Mouse (Mus musculus): Measurements from ENCODE around the gene Arhgef17. TPM values are rescaled to one million over a fixed set of nuclear protein-coding genes. Genes with fewer than 3 reads are reported as not detected.
A peak's percentile ranks its signal among the peaks of the same experiment; 100 is the strongest.

Gene Arhgef17
- total RNA-seq, 2 experiments from 2014 or later = not detected

DNA sequence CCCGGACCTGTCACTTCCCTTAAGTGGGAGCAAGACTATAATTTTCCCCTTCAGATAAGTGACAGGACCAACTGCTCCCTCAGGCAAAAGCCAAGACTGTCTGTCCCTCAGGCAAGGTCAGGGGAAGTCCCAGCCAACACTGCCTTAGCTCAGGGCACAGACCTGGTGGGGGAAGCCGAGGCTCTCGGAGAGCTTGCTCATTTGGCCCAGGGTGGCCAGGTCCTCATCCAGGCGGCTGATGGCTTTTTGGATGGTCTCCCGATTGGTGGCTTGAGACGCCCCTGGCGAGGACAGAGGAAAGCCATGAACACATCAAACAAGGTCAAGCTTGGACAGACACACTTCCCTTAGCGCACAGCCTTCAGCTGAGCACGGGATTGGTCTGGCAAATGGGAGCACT is 50.4 kb downstream of the Arhgef17 start:
- ATAC-seq (replicated peaks; ENCODE audit: poor library complexity, severe bottlenecking) = no peak

DNA sequence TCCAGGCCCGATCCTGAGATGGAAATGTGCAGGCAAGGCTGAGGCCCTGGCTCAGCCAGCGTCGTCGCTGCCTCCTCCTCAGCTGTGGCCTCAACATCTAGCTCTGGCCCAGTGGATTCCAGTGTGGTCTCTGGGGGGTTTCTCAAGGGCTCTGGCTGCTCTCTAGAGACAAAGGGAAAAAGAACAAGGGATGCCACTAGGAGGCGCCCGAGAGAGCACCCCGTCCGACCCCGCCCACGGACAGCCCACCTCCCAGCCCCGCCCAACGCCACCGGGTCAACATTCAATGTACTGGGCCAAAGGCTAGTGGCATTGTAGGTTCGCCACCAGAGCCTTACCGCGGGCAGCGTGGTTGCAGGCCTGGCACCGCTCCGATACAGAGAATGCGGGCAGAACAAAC is 52.3 kb downstream of the Arhgef17 start:
- peak; percentile 89 for ATAC-seq (replicated peaks; ENCODE audit: poor library complexity, severe bottlenecking)

DNA sequence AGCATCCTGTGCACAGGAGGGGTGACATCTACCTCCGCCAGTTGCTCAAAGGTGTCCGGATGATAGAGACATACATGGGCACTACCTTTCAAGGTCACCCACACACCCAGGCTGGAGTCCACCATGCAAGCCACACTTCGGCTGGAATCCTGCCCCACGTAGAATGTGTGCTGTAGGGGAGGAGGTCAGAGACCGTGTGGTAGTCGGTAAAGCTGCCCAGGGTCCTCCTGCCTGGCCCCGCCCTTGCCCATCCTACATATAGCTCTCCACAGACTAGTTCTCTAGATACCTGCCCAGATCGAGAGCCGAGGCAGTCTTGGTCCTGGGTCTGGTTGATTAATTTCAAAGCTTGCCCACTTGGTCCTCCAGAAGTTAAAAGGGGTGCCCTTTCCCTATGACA is 55.1 kb downstream of the Arhgef17 start:
- no peak for ATAC-seq (replicated peaks; ENCODE audit: poor library complexity, severe bottlenecking)

DNA sequence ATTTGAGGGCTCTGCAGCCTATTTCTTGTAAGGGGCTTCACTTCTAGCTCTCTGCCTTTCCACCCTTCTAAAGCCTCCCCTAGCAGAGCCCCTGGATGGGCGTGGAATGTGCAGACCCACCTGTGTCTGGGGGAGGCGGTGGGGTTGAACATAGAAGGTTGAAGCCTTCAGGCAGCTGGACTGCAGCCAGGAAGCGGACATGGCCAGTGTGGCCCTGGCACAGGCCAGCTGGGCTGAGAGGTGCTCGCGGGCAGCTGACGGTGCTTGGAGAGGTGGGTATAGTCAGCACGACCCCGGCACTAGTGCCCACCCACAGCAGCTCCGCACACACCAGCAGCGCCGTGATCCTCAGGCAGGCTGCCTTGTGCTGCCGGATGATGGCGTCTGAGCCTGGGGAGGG is 55.6 kb downstream of the Arhgef17 start:
- ATAC-seq (replicated peaks; ENCODE audit: poor library complexity, severe bottlenecking) = no peak

DNA sequence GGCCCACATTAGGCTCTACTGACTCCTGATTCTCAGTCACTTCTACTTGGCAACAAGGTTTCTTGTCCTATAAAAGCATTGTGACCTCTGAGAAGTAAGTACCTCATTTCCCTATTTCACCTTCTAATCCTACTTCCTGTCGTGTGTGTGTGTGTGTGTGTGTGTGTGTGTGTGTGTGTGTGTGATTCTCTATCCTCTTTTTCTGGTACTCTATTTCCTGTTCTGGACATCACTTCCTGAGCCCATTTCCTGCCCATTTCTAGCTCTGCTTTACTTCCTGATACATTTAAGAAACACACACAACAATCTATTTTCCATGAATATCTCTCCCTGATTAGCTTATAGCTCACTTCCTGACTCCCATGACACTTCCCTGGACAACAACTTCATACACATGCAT is 56.1 kb downstream of the Arhgef17 start:
- peak; percentile 45; the same call in 1 of the 2 replicates for ATAC-seq (replicated peaks; ENCODE audit: poor library complexity, severe bottlenecking)

DNA sequence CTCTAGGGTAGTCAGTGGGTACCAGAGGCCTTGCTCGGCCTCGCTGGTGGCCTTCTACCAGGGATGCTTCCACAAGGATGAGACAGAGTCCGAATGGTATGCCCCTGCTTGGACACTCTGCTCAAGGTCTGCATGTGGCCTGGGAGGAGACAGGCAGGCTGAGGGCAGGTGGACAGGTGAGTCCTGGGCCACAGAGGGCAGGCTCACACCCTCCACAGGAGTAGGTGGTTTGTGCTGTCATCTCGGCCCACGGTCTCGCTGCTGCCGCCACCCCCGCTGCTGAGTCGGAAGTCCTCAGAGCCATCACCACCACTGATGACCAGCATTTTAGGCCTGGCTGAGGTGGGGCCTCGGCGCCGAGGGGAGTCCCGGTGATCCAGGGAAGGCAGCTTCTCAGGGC is 58.7 kb downstream of the Arhgef17 start:
- ATAC-seq (replicated peaks; ENCODE audit: poor library complexity, severe bottlenecking) = no peak

DNA sequence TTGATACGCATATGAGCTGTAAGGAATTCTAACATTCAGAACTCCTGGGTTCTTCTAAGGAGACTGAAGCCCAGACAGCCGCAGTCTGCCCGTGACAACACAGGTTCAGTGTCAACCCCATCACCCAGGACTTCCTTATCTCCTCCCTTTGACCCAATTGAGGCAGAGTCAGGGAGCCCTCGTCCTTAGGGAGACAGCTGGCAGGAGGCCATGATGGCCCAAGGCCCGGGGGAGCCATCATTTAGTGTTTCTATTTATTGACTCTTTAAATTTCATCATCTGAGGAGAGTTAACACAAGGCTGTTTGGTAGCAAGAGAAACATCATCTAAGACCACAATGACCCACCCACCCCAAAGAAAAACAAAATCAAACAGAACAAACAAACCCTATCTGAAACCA is 60.0 kb downstream of the Arhgef17 start:
- ATAC-seq (replicated peaks; ENCODE audit: poor library complexity, severe bottlenecking) = no peak

DNA sequence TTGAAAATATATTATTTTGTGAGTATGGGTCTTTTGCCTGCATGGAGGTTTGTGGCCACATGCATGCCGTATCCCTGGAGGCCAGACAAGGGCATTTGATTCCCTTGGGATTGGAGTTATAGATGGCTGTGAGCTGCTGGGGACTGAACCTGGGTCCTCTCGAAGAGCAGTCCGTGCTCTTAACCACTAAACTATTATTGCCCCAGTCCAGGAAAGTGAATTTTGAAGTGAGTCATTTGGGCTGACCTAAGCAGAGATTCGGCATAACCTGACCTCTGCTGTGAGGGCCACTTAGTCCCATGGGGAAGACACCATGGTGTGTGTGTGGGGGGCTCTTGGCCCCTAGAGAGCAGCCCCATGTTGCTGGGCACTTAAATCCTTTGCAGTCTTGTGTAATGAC is 60.6 kb downstream of the Arhgef17 start:
- ATAC-seq (replicated peaks; ENCODE audit: poor library complexity, severe bottlenecking) = no peak

DNA sequence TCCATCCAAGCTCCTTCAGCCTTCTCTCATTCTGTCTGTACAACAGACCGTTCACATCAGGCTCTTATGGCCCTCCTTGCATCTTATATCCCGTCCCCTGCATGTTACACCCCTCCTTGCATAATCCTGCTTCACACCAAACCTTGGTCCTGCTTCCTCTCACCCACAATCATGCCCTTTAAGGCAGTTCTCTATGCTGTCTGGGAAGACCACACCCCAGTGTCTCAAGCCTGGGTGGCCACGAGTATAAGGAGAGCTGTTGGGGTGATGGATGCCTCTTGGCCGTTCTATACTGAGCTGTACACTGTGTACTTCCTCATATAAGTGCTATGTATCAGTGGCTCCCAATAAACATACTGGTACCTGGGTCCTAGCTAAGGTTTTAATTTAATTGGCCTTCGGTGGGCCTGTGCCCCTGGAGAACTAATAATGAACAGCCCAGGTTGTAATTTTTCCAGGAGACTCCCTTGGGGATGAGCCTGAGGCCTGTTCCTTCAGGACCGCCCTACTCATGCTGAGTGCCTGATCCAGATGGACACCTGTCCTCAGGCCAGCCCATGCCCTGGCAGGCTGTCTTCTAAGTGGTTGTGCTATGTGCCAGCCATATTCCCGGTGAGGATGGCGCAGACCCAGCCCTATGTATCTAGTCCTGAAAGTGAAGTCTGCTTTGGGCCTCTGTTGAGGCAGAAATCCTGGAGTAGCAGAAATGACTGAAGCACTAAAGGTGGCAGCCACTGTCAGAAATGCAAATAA is 61.9 kb downstream of the Arhgef17 start:
- peak; percentile 56 for ATAC-seq (replicated peaks; ENCODE audit: poor library complexity, severe bottlenecking)

DNA sequence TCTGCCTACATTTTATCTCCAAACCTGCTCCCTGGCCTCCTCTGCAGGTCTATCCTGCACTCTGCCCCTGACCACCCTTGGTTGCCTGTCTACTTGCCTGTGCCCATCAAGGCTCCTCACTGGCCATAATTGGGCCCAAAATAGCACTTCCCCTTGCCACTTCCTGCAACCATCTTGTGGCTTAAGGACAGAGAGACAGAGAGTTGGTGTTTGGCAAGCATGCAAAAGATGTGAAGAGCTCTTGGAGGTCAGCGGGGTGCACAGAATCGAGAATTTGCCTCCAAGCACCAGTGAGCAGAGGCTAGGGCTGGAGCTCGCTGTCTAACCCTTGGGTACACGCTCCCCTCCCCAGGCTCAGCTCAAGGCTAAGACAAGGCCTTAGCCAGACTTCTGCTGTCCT is 63.4 kb downstream of the Arhgef17 start:
- ATAC-seq (replicated peaks; ENCODE audit: poor library complexity, severe bottlenecking) = peak; percentile 69

DNA sequence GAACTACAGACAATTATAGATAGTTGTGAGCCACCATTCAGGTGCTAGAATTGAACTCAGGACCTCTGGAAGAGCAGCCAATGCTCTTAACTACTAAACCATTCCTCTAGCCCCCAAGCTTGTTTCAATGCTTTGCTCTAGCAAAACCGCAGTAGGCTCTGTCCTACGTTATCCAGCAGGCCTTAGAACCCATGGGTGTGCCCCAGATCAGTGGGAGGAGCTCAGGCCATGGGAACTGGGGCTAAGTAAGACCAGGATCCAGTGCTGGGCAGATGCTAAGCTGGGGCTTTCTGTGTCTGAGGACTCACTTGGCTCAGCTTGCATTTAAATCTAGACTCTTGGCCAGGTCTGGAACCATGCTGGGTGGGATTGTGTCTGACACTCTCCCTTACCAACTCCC is 64.3 kb downstream of the Arhgef17 start:
- no peak for ATAC-seq (replicated peaks; ENCODE audit: poor library complexity, severe bottlenecking)

DNA sequence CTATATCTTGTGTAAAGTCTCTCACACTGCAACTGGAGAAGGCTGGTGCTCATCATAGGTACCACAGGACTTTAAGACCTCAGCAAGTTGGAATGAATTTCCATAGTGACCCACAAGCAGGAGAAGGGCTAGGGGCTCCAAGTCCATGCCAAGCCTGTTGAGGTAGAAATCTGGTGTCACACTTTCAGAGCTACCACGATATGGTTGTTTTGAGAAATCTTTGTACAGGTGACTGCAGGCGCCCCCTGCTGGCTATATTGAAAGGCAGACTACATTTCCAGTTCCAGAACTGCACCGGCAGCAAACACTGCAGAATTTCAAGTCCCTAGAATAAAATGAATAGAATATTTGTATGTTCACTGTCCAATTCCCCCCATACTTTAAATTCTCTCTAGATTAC is 65.2 kb downstream of the Arhgef17 start:
- ATAC-seq (replicated peaks; ENCODE audit: poor library complexity, severe bottlenecking) = no peak

DNA sequence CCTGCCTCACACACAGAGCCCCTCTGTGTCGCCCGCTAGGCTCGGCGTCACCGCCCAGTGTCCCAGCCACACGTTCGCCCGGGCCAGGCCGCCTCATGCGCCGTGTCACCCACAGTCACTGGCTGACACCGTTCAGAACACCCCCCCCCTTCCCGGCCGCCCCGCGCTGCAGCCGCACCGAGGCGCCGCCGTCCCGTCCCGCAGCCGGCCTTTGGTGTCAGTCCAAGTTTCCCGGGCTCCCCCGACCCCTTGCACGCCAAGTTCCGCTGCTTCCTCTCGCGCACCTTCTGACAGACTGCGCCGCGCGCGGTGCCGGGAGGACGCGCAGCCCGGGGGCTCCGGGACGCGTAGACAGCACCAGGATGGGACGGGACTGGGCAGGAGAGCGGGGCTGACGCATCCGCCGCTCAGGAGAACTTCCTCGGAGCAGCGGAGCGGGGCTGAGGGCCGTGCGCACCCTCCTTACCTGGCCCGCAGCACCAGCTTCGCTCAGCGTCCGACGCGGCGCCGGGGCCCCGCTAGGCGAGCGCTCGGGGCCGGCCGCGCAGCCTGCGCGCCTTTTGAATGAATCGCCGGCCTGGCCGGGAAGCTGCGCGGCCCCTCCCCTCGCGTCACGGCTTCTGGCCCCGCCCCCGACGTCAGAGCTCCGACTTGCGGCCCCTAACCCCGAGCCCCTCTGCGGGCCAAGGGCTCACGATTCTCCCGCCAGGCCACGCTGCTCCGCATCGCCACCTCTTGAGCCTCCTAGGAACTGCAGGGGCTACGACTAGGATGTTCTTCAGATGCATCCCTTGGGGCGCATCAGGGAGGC is 68.9 kb downstream of the Arhgef17 start, which contains the start of gene Relt:
TSS of gene Relt (minus strand) at position 619 of the 811 bp plus-strand sequence.
- peak; percentile 88 for ATAC-seq (replicated peaks; ENCODE audit: poor library complexity, severe bottlenecking)

DNA sequence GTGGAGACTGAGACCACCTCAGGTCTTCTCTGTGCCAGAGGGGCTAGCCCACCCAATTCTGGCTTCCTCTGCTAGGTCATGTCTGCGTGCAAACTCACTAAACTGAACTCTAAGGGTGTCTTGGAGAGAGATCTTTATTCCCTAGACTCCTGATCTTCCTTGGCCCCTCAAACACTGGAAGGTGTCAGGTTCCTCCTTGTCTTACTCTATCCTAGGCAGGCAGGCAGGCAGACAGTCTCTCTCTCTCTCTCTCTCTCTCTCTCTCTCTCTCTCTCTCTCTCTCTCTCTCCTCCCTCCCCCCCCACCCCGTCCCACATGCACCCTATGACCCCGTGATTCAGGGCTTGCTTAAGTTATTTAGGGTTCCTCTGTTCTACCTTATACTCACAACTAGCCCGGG is 69.6 kb downstream of the Arhgef17 start:
- ATAC-seq (replicated peaks; ENCODE audit: poor library complexity, severe bottlenecking) = peak; percentile 2

DNA sequence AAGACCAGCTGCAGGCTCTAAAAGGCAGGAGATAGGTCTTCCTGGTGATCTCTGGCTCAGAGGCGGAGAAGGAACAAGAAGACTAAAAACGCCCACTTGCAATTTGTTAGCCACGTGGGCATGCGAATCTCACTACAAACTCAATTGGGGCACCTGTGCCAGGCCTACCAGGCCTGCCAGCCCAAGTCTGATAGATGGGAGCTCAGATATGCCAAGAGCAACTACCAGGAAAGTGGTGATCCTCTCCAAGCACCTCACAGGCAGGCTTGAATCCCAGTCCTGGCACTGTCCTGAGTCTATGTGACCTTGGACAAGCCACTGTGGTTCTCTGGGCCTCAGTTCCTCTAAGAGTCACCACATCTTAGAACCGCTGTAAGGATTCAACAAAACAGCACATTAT is 70.7 kb downstream of the Arhgef17 start:
- no peak for ATAC-seq (replicated peaks; ENCODE audit: poor library complexity, severe bottlenecking)

DNA sequence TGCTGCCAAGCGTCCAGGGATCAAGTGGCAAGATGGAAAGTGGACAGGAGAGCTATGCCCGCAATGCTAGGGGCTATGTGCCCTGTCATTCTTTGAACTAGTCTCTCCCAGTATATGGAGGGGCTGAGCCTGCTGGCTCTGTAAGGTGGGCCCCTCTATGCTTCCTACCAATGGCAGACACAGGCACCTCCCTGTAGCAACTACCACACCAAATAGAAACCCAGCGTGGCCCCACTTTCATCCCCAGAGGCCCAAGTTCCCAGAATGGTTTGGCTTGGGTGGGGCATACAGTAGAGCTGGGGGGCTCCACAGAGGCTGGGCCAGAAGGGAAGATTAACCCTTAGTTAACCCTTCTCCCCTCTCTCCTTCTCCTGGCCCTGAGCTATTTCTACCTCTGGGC is 71.5 kb downstream of the Arhgef17 start:
- no peak for ATAC-seq (replicated peaks; ENCODE audit: poor library complexity, severe bottlenecking)

DNA sequence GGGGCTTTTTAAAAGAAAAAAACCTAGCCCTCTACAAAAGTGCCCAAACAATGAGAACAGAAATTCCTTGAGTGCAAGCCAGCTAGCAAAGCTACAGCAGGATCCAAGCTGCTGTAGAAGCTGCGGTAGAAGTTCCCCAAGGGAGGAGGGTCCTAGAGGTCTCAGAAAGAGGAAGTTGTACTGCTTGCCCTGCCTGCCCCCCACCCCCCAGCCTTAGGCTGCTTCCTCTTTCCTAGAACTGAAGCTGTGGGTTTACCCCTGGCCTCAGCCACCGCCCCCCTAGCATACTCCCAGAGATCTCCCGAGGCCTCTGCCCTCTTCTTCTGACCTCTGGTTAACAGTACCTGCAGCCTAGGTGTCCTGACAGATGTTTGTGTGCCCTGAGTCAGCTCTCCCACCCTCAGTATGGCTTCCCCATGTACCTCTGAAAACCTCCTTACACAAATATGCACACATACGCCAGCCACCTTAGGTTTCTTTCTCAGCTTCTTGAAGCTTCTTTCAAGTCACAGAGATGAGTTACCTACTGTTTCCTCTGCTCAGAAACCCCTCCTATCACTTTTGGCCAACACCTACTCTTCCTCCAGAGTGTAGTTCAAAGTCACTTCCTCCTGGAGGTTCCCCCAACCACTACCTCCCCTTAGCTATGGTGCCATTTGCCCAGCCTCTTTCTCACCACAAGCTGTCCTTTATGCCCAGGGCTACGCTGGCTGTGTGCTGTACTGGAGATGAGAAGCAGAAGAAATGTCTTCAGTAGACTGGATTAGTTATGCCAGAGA is 75.9 kb downstream of the Arhgef17 start:
- peak; percentile 83 for ATAC-seq (replicated peaks; ENCODE audit: poor library complexity, severe bottlenecking)

DNA sequence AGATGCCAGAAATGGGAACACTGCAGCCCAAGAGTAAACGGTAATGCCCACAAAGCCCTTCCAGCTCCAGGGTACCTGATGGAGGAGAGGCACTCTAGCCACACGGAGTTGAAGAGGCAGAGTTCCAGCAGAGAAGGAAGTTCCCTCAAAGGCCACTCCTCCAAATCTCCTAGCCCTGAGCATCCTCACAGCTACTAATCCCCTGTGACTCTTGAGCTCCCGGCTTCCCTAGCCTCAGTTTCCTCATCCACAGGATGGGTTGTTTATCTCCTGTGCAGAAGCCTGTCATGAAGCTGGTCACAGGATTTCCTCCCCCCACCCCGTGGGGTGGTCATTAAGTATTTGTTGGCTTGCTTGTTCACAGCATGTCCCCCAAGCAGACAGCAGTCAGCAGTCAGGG is 76.6 kb downstream of the Arhgef17 start:
- ATAC-seq (replicated peaks; ENCODE audit: poor library complexity, severe bottlenecking) = 0 out of 2 replicates have a peak, but pooled peaks have one; percentile 5

DNA sequence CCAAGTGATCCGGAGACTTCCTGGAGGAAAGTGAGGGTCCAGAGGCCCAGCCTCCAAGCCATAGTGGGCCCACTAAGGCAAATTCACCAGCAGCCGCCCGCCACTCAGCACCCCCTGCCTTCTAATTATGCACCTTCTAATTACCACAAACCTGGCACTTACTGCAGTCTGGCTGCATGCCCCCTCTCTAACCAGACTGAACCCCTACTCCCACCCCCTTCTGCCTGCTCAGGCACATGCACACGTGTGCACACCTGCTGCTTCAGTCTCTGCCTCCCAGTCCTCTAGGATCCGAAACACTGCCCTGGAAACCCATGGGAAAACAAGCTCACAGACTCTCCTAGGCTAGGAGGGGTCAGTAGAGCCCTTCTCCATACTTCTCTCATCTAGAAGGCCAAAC is 77.0 kb downstream of the Arhgef17 start:
- no peak for ATAC-seq (replicated peaks; ENCODE audit: poor library complexity, severe bottlenecking)

DNA sequence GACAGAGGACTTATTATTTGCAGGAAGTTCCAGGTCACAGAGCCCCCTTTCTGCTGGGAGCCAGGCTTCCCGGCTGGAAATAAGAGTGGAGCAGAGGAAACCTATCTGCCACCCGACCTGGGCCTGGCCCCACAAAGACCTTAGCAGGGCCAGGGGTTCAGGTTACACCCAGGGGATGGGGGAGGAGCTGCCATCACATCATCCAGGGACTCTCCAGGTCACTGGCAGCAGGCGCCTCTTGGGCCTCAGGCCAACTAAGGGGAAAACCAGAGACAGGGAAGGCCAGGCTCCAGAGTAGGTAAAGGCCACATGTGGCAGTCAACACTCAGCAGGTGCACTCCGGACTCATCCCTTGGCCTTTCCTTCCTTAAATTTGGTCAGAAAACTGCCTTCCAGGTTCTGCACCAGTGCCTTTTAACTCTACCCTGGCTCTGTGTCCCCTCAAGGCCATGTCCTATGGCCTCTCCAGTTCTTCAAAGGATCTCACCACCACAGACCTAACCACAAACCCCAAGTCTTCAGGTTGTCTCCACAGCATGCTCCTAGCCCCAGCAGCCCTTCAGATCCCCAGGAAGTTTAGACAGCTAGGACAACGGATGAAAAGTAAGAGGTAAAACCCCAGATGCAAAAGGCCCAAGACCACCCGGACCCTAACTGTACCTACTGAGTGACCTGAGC is 77.6 kb downstream of the Arhgef17 start:
- ATAC-seq (replicated peaks; ENCODE audit: poor library complexity, severe bottlenecking) = no peak; the same call in 1 of the 2 replicates
